Mouse (Mus musculus) heart, embryonic 12.5 days (tissue): ENCODE data around the gene Ctdspl. TPM values are rescaled to one million over a fixed set of nuclear protein-coding genes. Genes with fewer than 3 reads are reported as not detected.

ENCODE experiments used
- ATAC-seq: fragments of 200-750 bp; cut with Nextera tagmentation; 2 replicates; pipeline ENCODE4 v1.8.0; 2017; ENCODE audit warnings: moderate TSS enrichment, moderate library complexity; ENCODE audit not compliant: insufficient number of reproducible peaks, low FRiP score
- H3K27ac ChIP-seq: fragments of 300-500 bp; sonication (generic); 2 replicates; pipeline ENCODE4 v1.5.1; 2016; ENCODE audit warnings: mild to moderate bottlenecking, moderate library complexity; ENCODE audit not compliant: poor library complexity, severe bottlenecking
- H3K27me3 ChIP-seq: fragments of 300-500 bp; sonication (generic); replicated peaks from 2 replicates; pipeline ENCODE4 v1.6.1; 2016; ENCODE audit warnings: mild to moderate bottlenecking, moderate library complexity
- H3K36me3 ChIP-seq: fragments of 300-500 bp; sonication (generic); 2 replicates; pipeline ENCODE4 v1.6.1; 2016; ENCODE audit warnings: mild to moderate bottlenecking, moderate library complexity
- H3K4me1 ChIP-seq: fragments of 300-500 bp; sonication (generic); replicated peaks from 2 replicates; pipeline ENCODE4 v1.6.1; 2016; ENCODE audit warnings: mild to moderate bottlenecking
- H3K4me2 ChIP-seq: fragments of 300-500 bp; sonication (generic); 2 replicates; pipeline ENCODE4 v1.6.1; 2016; ENCODE audit warnings: mild to moderate bottlenecking, moderate library complexity
- H3K4me3 ChIP-seq: fragments of 300-500 bp; sonication (generic); 2 replicates; pipeline ENCODE4 v1.5.1; 2016; ENCODE audit warnings: mild to moderate bottlenecking
- H3K9ac ChIP-seq: fragments of 300-500 bp; sonication (generic); 2 replicates; pipeline ENCODE4 v1.6.1; 2016; ENCODE audit warnings: mild to moderate bottlenecking, moderate library complexity
- H3K9me3 ChIP-seq: fragments of 300-500 bp; sonication (generic); replicated peaks from 2 replicates; pipeline ENCODE4 v1.6.1; 2016; ENCODE audit warnings: mild to moderate bottlenecking, moderate library complexity
- WGBS: fragments of 180-500 bp; shearing (Covaris S2); methylation state at CpG from one replicate; pipeline ENCODE4 v1.1.7; 2016; 5-methylcytosine and 5-hydroxymethylcytosine counted together
- polyA plus RNA-seq: library from polyadenylated mRNA; unstranded; fragments of >200 nt; fragmentation: Nextera tagmentation; extraction: Ambion mirVana; gene quantifications from 2 replicates; pipeline ENCODE4 v1.2.1, GENCODE M21; 2016

The Ctdspl gene
- polyA plus RNA-seq: 7.8 and 9.7 TPM in 2 replicates

DNA sequence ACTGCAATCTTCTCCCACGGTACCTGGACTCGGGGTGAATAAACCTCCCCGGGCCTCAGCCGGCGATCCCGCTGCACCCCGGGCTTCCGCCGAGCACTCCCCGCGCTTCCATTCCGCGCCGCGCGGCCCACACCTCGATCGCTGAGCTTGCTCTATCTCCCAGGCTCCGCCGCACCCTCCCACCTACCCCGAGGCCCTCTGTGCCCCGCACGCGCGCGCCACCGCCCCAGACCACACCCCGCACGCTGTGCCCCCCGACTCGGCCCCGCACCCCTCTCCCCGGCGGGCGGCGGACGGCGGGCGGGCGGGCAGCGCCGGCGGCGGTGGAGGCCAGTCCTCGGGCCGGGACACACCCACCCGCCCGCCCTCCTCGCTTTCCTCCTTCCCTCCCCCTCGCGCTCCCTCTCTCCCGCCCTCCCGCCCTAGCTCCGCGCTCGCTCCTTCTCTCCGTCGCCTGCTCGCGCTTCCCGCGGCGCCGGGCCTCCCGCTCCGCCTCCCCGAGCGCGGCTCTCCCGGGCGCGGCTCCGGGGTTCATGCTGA, at the start of gene Ctdspl:
Gene Ctdspl (plus strand): TSS at position 343 of the 540 bp plus-strand sequence.
- Histone ChIP-seq H3K27ac (peak within 1 kb of the TSS; percentile 84), H3K4me3 (peak within 1 kb of the TSS; percentile 82), H3K27me3 (no peaks in the 10 kb centered on the region), H3K36me3 (peaks cover 3% of the 10 kb centered on the region; the same call in 1 of the 2 replicates), H3K4me1 (peaks cover 28% of the 10 kb centered on the region), H3K9me3 (no peaks in the 10 kb centered on the region), H3K9ac (peak within 1 kb of the TSS; percentile 89), H3K4me2 (peak within 1 kb of the TSS; percentile 98)
- peak; percentile 54 for ATAC-seq
- under 1% methylated on average over 43 of the region's 73 CpGs for WGBS

DNA sequence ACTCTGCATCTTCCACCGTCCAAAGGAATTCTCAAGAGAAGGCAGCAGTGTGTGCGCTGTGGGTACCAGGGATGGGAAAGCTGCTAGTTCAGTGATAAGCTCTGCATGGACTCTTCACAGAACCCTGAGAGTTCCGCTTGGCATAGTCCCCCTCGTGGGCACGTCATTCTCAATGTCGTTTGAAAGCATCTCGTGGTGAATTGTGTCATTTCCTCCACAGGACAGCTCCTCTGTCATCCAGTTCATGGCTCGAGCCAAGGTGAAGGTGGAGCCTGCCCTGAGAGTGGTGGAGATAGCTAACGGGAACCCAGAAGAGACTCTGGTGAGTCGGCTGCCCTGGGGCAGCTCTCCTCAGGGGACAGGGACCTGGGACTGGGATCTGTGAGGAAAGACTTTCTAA, 49.4 kb upstream of the Ctdspl start:
- H3K4me1 ChIP-seq: peaks cover 28% of the 10 kb centered on the region
- H3K27ac ChIP-seq: no peak overlapping the region; the same call in 1 of the 2 replicates
- no peak overlapping the region for H3K4me3 ChIP-seq
- H3K36me3 ChIP-seq: peaks cover 34% of the 10 kb centered on the region
- WGBS: 56% methylated on average over 10 of the region's 10 CpGs
- no peak overlapping the region for H3K4me2 ChIP-seq
- no peak for ATAC-seq
- no peaks in the 10 kb centered on the region for H3K9me3 ChIP-seq
- H3K9ac ChIP-seq: no peak overlapping the region
- H3K27me3 ChIP-seq: no peaks in the 10 kb centered on the region

DNA sequence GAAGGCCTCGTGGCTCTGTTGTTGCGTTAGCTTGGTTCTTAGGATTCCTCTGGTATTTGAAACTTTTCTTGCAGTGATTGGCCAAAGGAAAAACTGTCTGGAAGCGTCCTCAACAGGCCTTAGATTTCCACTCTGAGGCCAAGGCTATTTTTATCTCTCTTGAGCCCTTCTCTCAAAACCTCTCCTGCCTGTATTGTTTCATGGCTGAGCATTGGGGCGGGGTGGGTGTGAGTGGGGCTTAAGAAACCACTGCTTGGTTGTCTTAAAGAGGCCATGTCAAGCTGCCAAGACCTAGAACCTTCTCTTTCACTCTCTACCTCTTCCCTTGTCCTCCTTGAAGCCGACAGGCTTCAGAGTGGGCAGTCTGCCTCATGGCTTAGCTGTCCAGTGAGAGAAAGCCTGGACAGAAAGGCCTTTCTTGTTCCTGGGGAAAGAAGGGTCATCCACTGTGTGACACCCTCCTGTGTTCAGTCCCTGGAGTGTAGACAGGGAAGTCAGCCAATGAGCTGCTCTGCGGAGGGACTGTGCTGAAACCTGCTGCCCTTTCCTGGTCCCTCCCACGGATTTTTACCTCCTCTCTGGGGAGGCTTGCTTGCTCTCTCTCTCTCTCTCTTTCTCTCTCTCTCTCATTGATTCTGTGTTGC, 48.8 kb upstream of the Ctdspl start:
- peaks cover 28% of the 10 kb centered on the region for H3K4me1 ChIP-seq
- no peaks in the 10 kb centered on the region for H3K9me3 ChIP-seq
- 63% methylated on average over 7 of the region's 7 CpGs for WGBS
- H3K27me3 ChIP-seq: 0 out of 2 replicates have a peak, but pooled peaks cover under 1% of the 10 kb centered on the region
- H3K36me3 ChIP-seq: peaks cover 31% of the 10 kb centered on the region
- H3K4me2 ChIP-seq: no peak overlapping the region
- H3K4me3 ChIP-seq: no peak overlapping the region
- no peak overlapping the region for H3K9ac ChIP-seq
- ATAC-seq: no peak
- H3K27ac ChIP-seq: peak overlapping the region; percentile 24; the same call in 1 of the 2 replicates

DNA sequence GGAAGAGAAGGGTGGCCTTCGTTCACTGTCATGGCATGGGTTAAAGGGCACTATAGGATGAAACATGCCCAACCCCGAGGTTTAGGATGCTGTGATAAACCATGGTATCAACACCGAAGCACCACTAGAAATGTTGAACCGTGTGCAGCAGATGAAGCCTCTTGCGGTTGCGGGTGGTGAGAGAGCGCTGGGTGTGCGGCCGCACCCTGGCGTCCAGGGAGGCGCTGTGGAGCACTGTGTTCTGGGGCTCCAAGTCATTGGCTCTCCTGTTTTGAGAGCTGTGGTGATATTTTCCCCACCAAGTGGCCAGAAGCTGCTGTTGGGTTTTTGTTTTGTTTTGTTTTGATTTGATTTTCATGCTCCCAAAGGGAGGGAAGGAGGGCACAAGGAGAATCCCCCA, 47.7 kb upstream of the Ctdspl start:
- Histone ChIP-seq H3K4me2 (no peak overlapping the region), H3K4me1 (peaks cover 28% of the 10 kb centered on the region)

DNA sequence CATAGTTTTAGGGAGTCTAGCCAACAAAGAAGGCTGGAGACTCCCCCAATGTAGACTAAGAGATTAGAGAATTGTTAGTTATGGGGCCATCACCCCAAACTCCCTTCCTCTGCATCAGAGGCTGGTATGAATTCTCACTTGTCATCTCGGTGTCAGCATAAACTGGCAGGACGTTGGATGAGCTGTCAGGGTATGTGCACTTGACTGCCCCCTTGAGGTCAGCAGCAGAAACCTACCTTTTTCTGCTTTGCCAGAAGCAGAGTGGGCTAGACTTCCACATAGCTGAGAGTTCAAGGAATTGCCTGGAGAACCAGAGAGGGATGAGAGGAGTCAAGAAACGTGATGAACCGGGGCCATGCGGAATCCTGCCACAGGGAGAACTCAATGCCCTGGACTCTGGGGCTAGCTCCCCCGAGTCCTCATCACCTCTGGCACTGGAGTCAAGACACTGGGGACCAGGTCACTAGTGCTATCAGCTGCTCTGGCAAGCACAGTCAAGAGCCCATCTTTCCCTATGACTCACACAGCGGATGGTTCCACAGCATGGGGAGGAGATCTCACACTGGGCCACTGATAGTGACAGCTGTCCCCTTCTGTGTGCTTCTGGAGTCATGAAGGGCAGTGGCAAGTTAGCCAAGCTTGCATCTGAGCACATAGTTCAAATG, 44.8 kb upstream of the Ctdspl start:
- WGBS: 78% methylated on average over 7 of the region's 7 CpGs
- peaks cover 13% of the 10 kb centered on the region for H3K36me3 ChIP-seq

More for the DNA sequence above, 47.7 kb upstream of the Ctdspl start:
- Histone ChIP-seq H3K4me3 (no peak overlapping the region), H3K27ac (no peak overlapping the region), H3K9me3 (no peaks in the 10 kb centered on the region), H3K27me3 (0 out of 2 replicates have a peak, but pooled peaks cover 3% of the 10 kb centered on the region), H3K36me3 (peaks cover 21% of the 10 kb centered on the region), H3K9ac (no peak overlapping the region)
- ATAC-seq: no peak
- WGBS: 88% methylated on average over 11 of the region's 11 CpGs

DNA sequence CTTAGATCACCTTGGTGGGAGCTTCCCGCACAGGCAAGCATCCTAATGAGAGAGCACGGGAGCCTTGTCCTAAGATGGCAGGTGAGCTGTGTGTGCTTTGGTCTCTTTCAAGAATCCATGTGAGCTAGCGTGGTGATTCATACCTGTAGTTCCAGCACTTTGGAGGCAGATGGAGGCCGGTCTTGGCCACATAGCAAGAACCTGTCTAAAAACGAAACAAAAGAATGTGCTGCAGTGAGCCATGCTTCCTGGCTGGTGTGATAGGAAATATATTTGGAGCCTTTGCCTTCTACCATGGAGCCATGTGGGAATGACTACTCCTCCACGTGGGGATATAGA, 44.3 kb upstream of the Ctdspl start:
- Histone ChIP-seq H3K4me1 (peaks cover 13% of the 10 kb centered on the region), H3K4me2 (no peak overlapping the region), H3K27ac (no peak overlapping the region), H3K36me3 (peaks cover 17% of the 10 kb centered on the region), H3K9me3 (no peaks in the 10 kb centered on the region), H3K27me3 (0 out of 2 replicates have a peak, but pooled peaks cover 3% of the 10 kb centered on the region), H3K4me3 (no peak overlapping the region), H3K9ac (no peak overlapping the region)
- 84% methylated on average over 6 of the region's 6 CpGs for WGBS
- ATAC-seq: no peak

More for the DNA sequence above, 44.8 kb upstream of the Ctdspl start:
- H3K4me3 ChIP-seq: no peak overlapping the region
- H3K27me3 ChIP-seq: 0 out of 2 replicates have a peak, but pooled peaks cover 3% of the 10 kb centered on the region
- H3K4me2 ChIP-seq: no peak overlapping the region
- no peak for ATAC-seq
- peaks cover 18% of the 10 kb centered on the region for H3K4me1 ChIP-seq
- H3K27ac ChIP-seq: no peak overlapping the region
- H3K9me3 ChIP-seq: no peaks in the 10 kb centered on the region
- no peak overlapping the region for H3K9ac ChIP-seq

DNA sequence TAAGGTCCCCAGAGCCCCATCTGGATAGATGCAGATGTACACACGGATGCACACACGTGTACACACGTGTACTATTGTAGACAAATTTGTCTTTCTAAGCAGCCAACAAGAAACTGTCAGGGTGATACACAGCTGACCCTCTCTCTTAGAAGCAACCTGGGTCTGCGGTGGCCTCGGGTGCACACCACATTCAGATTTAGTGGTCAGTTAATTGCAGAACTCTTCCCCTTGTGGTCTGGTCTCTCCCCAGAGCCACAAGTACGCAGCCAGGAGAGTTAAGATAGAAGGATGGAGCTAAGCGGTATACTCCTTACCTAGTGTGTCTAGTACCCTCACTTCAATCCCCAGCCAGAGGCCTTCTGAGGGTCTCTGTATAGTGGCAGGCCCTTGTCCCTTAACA, 43.1 kb upstream of the Ctdspl start:
- no peak for ATAC-seq
- WGBS: 81% methylated on average over 7 of the region's 7 CpGs

DNA sequence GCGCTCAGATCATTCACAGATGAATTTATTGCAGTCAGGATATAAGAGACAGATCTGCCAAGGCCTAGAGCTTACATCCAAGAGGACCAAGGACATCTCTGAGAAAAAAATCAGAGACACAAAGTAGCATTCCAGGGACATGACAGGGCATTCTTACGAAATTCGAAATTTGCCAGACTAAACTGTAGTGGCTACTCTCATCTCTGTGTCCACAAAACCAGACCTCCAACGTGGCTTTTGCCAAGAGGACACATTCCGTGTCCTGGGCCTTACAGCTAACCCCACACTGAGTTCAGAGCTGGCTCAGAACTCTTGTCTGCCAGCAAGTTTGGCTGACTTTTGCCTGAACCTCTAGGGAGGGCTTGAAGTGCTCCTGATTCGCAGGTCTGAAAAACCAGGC, 40.5 kb upstream of the Ctdspl start:
- Histone ChIP-seq H3K4me3 (no peak overlapping the region), H3K9me3 (no peaks in the 10 kb centered on the region), H3K27ac (no peak overlapping the region), H3K36me3 (peaks cover 17% of the 10 kb centered on the region; the same call in 1 of the 2 replicates), H3K9ac (no peak overlapping the region), H3K4me2 (no peak overlapping the region), H3K27me3 (0 out of 2 replicates have a peak, but pooled peaks cover 3% of the 10 kb centered on the region), H3K4me1 (peaks cover 7% of the 10 kb centered on the region)
- ATAC-seq: no peak
- WGBS: 78% methylated on average over 6 of the region's 6 CpGs

More for the DNA sequence above, 43.1 kb upstream of the Ctdspl start:
- Histone ChIP-seq H3K36me3 (peaks cover 21% of the 10 kb centered on the region), H3K27me3 (0 out of 2 replicates have a peak, but pooled peaks cover 3% of the 10 kb centered on the region), H3K27ac (no peak overlapping the region), H3K4me3 (no peak overlapping the region), H3K4me1 (0 out of 2 replicates have a peak, but pooled peaks cover under 1% of the 10 kb centered on the region), H3K9me3 (no peaks in the 10 kb centered on the region), H3K9ac (no peak overlapping the region), H3K4me2 (no peak overlapping the region)

DNA sequence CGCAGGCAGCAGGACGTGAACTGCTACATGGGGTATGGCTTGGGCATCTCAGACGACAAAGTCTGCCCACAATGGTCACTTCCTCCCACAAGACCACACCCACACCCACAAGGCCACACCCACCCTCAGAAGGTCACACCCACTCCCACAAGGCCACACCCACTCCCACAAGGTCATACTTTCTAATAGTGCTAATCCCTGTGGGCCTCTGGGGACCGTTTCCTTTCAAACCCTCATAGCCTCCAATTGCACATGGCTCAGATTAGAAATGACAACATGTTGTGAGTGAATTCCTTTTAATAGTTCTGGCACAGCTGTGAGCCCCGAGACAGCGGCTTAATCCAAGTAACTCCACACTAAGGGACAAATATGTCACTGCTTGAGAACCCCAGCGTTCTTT, 39.1 kb upstream of the Ctdspl start:
- Histone ChIP-seq H3K4me1 (peaks cover 11% of the 10 kb centered on the region), H3K4me2 (no peak overlapping the region), H3K9ac (no peak overlapping the region), H3K4me3 (no peak overlapping the region), H3K9me3 (no peaks in the 10 kb centered on the region), H3K27ac (no peak overlapping the region), H3K27me3 (0 out of 2 replicates have a peak, but pooled peaks cover 3% of the 10 kb centered on the region), H3K36me3 (peaks cover 22% of the 10 kb centered on the region; the same call in 1 of the 2 replicates)
- 0 out of 2 replicates have a peak, but pooled peaks have one; percentile 16 for ATAC-seq
- 79% methylated on average over 7 of the region's 7 CpGs for WGBS

DNA sequence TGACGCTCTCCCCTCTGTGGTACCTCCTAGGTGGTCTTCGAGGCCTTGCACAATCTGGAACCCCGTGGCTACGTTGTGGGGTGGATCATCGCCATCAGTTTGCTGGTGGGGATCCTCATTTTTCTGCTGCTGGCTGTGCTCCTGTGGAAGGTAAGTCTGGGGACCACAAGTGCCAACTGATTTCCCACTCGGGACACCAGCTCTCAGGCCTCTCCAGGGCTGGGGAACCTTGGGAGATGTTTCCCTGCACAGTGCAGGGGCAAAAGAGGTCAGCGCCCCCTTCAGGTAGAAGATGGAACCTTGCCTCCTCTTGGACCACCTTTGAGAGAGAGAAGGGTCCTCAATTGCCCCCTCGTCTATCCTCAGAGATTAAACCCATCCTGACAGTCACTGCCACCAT, 38.5 kb upstream of the Ctdspl start:
- Histone ChIP-seq H3K9ac (no peak overlapping the region), H3K4me2 (no peak overlapping the region), H3K36me3 (peaks cover 26% of the 10 kb centered on the region), H3K4me3 (no peak overlapping the region), H3K27ac (no peak overlapping the region), H3K27me3 (0 out of 2 replicates have a peak, but pooled peaks cover under 1% of the 10 kb centered on the region), H3K9me3 (no peaks in the 10 kb centered on the region), H3K4me1 (peaks cover 11% of the 10 kb centered on the region)
- 86% methylated on average over 8 of the region's 8 CpGs for WGBS
- ATAC-seq: no peak

DNA sequence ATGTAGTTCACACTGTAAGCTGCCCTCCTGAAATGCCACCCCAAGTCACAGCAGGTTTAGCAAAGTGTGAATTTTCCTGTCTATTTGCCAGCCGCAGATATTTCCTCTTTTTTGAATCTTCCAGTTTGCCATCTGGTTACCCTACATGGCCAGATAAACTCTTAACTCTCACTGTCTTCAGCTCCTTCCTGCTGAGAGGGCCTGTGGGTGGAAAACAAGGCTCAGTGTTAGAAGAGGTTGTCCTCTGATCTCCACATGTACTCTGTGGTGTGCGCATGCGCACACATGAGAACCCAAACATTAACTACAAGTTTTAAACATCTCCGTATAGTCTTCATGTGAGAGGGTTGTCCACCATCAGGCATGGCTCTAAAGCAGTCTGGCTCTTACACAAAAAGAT, 36.1 kb upstream of the Ctdspl start:
- Histone ChIP-seq H3K4me3 (no peak overlapping the region), H3K27ac (no peak overlapping the region), H3K4me1 (peaks cover 11% of the 10 kb centered on the region), H3K9ac (no peak overlapping the region), H3K4me2 (no peak overlapping the region), H3K27me3 (no peaks in the 10 kb centered on the region), H3K9me3 (no peaks in the 10 kb centered on the region), H3K36me3 (peaks cover 30% of the 10 kb centered on the region)
- WGBS: 77% methylated on average over 4 of the region's 4 CpGs
- no peak for ATAC-seq
